Mouse (Mus musculus) bone marrow, adult 2 months (tissue): ENCODE data around the gene Smurf2. TPM values are rescaled to one million over a fixed set of nuclear protein-coding genes. Genes with fewer than 3 reads are reported as not detected.

Experiments used
- H3K27ac ChIP-seq: fragments of 200-500 bp; 2 replicates; pipeline ENCODE4 v1.5.1; 2012; ENCODE audit warnings: low read depth, mild to moderate bottlenecking, control low read depth, inconsistent platforms, low read length; ENCODE audit not compliant: control insufficient read depth, poor library complexity, insufficient read depth
- H3K4me1 ChIP-seq: fragments of 200-500 bp; 2 replicates; pipeline ENCODE4 v1.6.1; 2011; ENCODE audit warnings: low read length; ENCODE audit not compliant: control insufficient read depth, insufficient read depth
- H3K4me3 ChIP-seq: fragments of 200-500 bp; replicated peaks from 2 replicates; pipeline ENCODE3; 2011; ENCODE audit warnings: mild to moderate bottlenecking, low read depth, low read length, control low read depth; ENCODE audit not compliant: control insufficient read depth
- CTCF ChIP-seq: fragments of 200-500 bp; IDR thresholded peaks from 2 replicates; pipeline ENCODE4 v1.5.1; 2011; ENCODE audit warnings: low read length, control low read depth; ENCODE audit not compliant: control insufficient read depth, insufficient read depth
- POLR2A ChIP-seq: fragments of 200-500 bp; IDR thresholded peaks from 2 replicates; pipeline ENCODE4 v1.6.1; 2011; ENCODE audit warnings: low read depth, mild to moderate bottlenecking, control low read depth, low read length, borderline replicate concordance; ENCODE audit not compliant: control insufficient read depth
- WGBS: fragments of 180-500 bp; shearing (Covaris S2); methylation state at CpG from one replicate; pipeline ENCODE4 v1.1.7; 2018; 5-methylcytosine and 5-hydroxymethylcytosine counted together
- polyA plus RNA-seq: library from polyadenylated mRNA; stranded (reverse); fragments of >200 nt; gene quantifications from 2 replicates; pipeline ENCODE4 v1.2.4, GENCODE M21; 2011; ENCODE audit warnings: low replicate concordance; ENCODE audit not compliant: missing spikeins, insufficient read depth, insufficient read length

Smurf2 gene
- polyA plus RNA-seq, 1 experiment = 34.6 TPM

GRCm38 (mm10) chr11:106883656-106884055, 36.9 kb downstream of the Smurf2 start:
- Histone ChIP-seq H3K4me1 (no peaks in the 10 kb centered on the region), H3K4me3 (no peak overlapping the region), H3K27ac (no peak overlapping the region)
- 76% methylated on average over 1 of the region's 1 CpGs for WGBS
- TF ChIP-seq POLR2A (no peak), CTCF (no peak)

GRCm38 (mm10) chr11:106872650-106873049, 47.9 kb downstream of the Smurf2 start:
- no peak overlapping the region for H3K27ac ChIP-seq
- no peaks in the 10 kb centered on the region for H3K4me1 ChIP-seq
- H3K4me3 ChIP-seq = no peak overlapping the region
- no peak for TF ChIP-seq CTCF
- no peak for TF ChIP-seq POLR2A
- 53% methylated on average over 6 of the region's 6 CpGs for WGBS

GRCm38 (mm10) chr11:106851438-106851837, 69.1 kb downstream of the Smurf2 start:
- Histone ChIP-seq H3K4me1 (no peaks in the 10 kb centered on the region), H3K27ac (no peak overlapping the region), H3K4me3 (no peak overlapping the region)
- TF ChIP-seq POLR2A = no peak
- no peak for TF ChIP-seq CTCF
- WGBS = 43% methylated on average over 2 of the region's 2 CpGs

- Histone ChIP-seq H3K4me1 (no peaks in the 10 kb centered on the region), H3K4me3 (no peak overlapping the region), H3K27ac (no peak overlapping the region)
- TF ChIP-seq POLR2A = no peak
- no peak for TF ChIP-seq CTCF
- 94% methylated on average over 3 of the region's 3 CpGs for WGBS
Observed at GRCm38 (mm10) chr11:106842002-106842401, 78.5 kb downstream of the Smurf2 start.

GRCm38 (mm10) chr11:106828079-106828478, 92.4 kb downstream of the Smurf2 start:
- no peak overlapping the region for H3K27ac ChIP-seq
- 81% methylated on average over 7 of the region's 7 CpGs for WGBS

GRCm38 (mm10) chr11:106824403-106824802, 96.1 kb downstream of the Smurf2 start:
- WGBS = 91% methylated on average over 10 of the region's 10 CpGs
- Histone ChIP-seq H3K4me3 (no peak overlapping the region), H3K27ac (no peak overlapping the region), H3K4me1 (no peaks in the 10 kb centered on the region)
- TF ChIP-seq CTCF (no peak), POLR2A (no peak)

More at GRCm38 (mm10) chr11:106828079-106828478, 92.4 kb downstream of the Smurf2 start:
- H3K4me3 ChIP-seq = no peak overlapping the region
- TF ChIP-seq CTCF (no peak), POLR2A (no peak)
- H3K4me1 ChIP-seq = no peaks in the 10 kb centered on the region

GRCm38 (mm10) chr11:106823741-106824140, 96.8 kb downstream of the Smurf2 start:
- TF ChIP-seq CTCF (no peak), POLR2A (no peak)
- Histone ChIP-seq H3K4me3 (no peak overlapping the region), H3K27ac (no peak overlapping the region), H3K4me1 (no peaks in the 10 kb centered on the region)
- WGBS = 93% methylated on average over 8 of the region's 8 CpGs

- Histone ChIP-seq H3K4me1 (no peaks in the 10 kb centered on the region), H3K27ac (no peak overlapping the region), H3K4me3 (no peak overlapping the region)
- WGBS = 85% methylated on average over 5 of the region's 5 CpGs
- TF ChIP-seq CTCF = no peak
- TF ChIP-seq POLR2A = no peak
Observed at GRCm38 (mm10) chr11:106822911-106823310, 97.6 kb downstream of the Smurf2 start.

GRCm38 (mm10) chr11:106822491-106822890, 98.0 kb downstream of the Smurf2 start:
- H3K4me3 ChIP-seq = no peak overlapping the region
- no peak overlapping the region for H3K27ac ChIP-seq
- H3K4me1 ChIP-seq = no peaks in the 10 kb centered on the region

GRCm38 (mm10) chr11:106821397-106821796, 99.1 kb downstream of the Smurf2 start:
- TF ChIP-seq CTCF (no peak), POLR2A (no peak)
- 88% methylated on average over 6 of the region's 6 CpGs for WGBS
- no peaks in the 10 kb centered on the region for H3K4me1 ChIP-seq
- no peak overlapping the region for H3K27ac ChIP-seq
- no peak overlapping the region for H3K4me3 ChIP-seq

More at GRCm38 (mm10) chr11:106822491-106822890, 98.0 kb downstream of the Smurf2 start:
- no peak for TF ChIP-seq CTCF
- no peak for TF ChIP-seq POLR2A
- whole genome bisulfite sequencing = 90% methylated on average over 8 of the region's 8 CpGs
